Mouse (Mus musculus) embryonic facial prominence, embryonic 11.5 days (tissue): Measurements from ENCODE around the gene Cat. TPM values are rescaled to one million over a fixed set of nuclear protein-coding genes. Genes with fewer than 3 reads are reported as not detected.

ENCODE experiments used
- ATAC-seq: fragments of 200-750 bp; cut with Nextera tagmentation; replicated peaks from 2 replicates; pipeline ENCODE4 v1.8.0; 2017; ENCODE audit warnings: low read depth; ENCODE audit not compliant: insufficient number of reproducible peaks, low FRiP score, low TSS enrichment
- DNase-seq: peaks from one replicate; pipeline ENCODE4 v3.0.0-alpha.2; 2015; ENCODE audit warnings: low spot score
- H3K27ac ChIP-seq: fragments of 300-500 bp; sonication (generic); replicated peaks from 2 replicates; pipeline ENCODE4 v1.5.1; 2014; ENCODE audit warnings: mild to moderate bottlenecking, low read depth, low read length, control low read depth
- H3K27me3 ChIP-seq: fragments of 300-500 bp; sonication (generic); 2 replicates; pipeline ENCODE4 v1.6.1; 2014; ENCODE audit warnings: mild to moderate bottlenecking, low read length, moderate library complexity, mixed read lengths; ENCODE audit not compliant: control insufficient read depth, insufficient read depth
- H3K36me3 ChIP-seq: fragments of 300-500 bp; sonication (generic); replicated peaks from 2 replicates; pipeline ENCODE4 v1.6.1; 2014; ENCODE audit warnings: low read depth, mild to moderate bottlenecking, low read length, moderate library complexity, mixed read lengths; ENCODE audit not compliant: control insufficient read depth, insufficient read depth
- H3K4me1 ChIP-seq: fragments of 300-500 bp; sonication (generic); 2 replicates; pipeline ENCODE4 v1.6.1; 2014; ENCODE audit warnings: low read length, mixed read lengths; ENCODE audit not compliant: control insufficient read depth, insufficient read depth
- H3K4me2 ChIP-seq: fragments of 300-500 bp; sonication (generic); 2 replicates; pipeline ENCODE4 v1.6.1; 2014; ENCODE audit warnings: low read depth, mild to moderate bottlenecking, control low read depth, low read length, moderate library complexity
- H3K4me3 ChIP-seq: fragments of 300-500 bp; sonication (generic); 2 replicates; pipeline ENCODE4 v1.5.1; 2014; ENCODE audit warnings: low read depth, low read length, control low read depth
- H3K9ac ChIP-seq: fragments of 300-500 bp; sonication (generic); replicated peaks from 2 replicates; pipeline ENCODE4 v1.6.1; 2014; ENCODE audit warnings: mild to moderate bottlenecking, control low read depth, low read length
- H3K9me3 ChIP-seq: fragments of 300-500 bp; sonication (generic); replicated peaks from 2 replicates; pipeline ENCODE4 v1.6.1; 2016; ENCODE audit warnings: mild to moderate bottlenecking, low read length, inconsistent platforms, mixed read lengths; ENCODE audit not compliant: control insufficient read depth
- WGBS: fragments of 180-500 bp; shearing (Covaris S2); extraction: QIAGEN DNeasy Blood & Tissue Kit; methylation state at CpG from one replicate; pipeline ENCODE4 v1.1.7; 2014; 5-methylcytosine and 5-hydroxymethylcytosine counted together
- polyA plus RNA-seq: library from polyadenylated mRNA; unstranded; fragments of >200 nt; fragmentation: Nextera tagmentation; extraction: Ambion mirVana; gene quantifications from 2 replicates; pipeline ENCODE4 v1.2.1, GENCODE M21; 2014

Cat gene
- polyA plus RNA-seq, 1 experiment from 2014 or later = 127 TPM

- no peak for ATAC-seq
- Histone ChIP-seq H3K9ac (no peak overlapping the region), H3K27me3 (no peaks in the 10 kb centered on the region), H3K9me3 (no peaks in the 10 kb centered on the region), H3K36me3 (no peaks in the 10 kb centered on the region), H3K4me3 (no peak overlapping the region), H3K27ac (no peak overlapping the region), H3K4me1 (no peaks in the 10 kb centered on the region), H3K4me2 (no peak overlapping the region)
- DNase-seq = no peak
- 90% methylated on average over 2 of the region's 2 CpGs for WGBS
These were observed 21.0 kb upstream of the Cat start for GRCm38 (mm10) chr2:103505956-103506355.

DNA sequence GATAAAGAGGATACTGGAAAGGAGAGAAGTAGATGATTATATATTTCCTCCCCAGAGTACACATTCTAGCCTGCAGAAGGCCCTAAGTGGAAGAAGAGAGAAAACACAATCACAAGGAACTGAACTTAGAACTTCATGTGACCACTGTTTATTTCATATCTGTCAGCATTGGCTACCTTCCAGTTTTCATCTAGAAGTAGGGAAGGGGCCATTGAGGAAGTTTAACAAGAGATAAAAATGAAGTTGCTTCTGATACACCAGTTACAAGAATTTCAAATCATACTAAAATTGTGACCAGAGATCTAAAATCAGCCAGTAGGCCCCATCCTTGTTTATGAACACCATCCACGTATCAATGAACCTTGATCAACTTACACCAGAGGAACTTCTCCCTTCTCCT is 19.5 kb upstream of the Cat start:
- Histone ChIP-seq H3K27ac (no peak overlapping the region), H3K4me1 (no peaks in the 10 kb centered on the region), H3K9ac (no peak overlapping the region), H3K27me3 (no peaks in the 10 kb centered on the region), H3K4me2 (no peak overlapping the region), H3K4me3 (no peak overlapping the region), H3K36me3 (no peaks in the 10 kb centered on the region), H3K9me3 (no peaks in the 10 kb centered on the region)
- ATAC-seq (no peak), DNase-seq (no peak)
- WGBS = 97% methylated on average over 1 of the region's 1 CpGs

DNA sequence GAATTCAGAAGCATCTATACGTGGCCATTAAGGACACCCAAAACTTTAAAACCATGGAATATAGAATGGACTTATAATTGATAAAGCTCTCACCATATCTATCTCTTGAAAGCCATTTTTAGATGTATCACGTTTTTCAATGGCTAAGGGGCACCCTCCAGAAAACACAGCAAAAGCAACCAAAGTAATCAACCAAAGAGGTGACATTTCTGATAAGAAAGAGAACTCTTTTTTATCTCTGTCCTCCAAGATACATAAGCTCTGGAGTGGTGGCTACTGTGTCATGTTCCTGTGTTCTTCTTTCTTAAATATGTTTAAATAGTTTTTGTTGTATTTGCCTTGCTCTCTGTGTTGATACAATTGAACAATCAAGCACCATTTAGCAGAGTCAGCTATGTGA is 15.8 kb upstream of the Cat start:
- no peak overlapping the region for H3K4me3 ChIP-seq
- 75% methylated on average over 2 of the region's 2 CpGs for WGBS
- ATAC-seq = no peak
- no peak overlapping the region for H3K9ac ChIP-seq
- H3K27me3 ChIP-seq = no peaks in the 10 kb centered on the region
- DNase-seq = no peak
- H3K27ac ChIP-seq = no peak overlapping the region
- no peaks in the 10 kb centered on the region for H3K9me3 ChIP-seq
- H3K4me1 ChIP-seq = no peaks in the 10 kb centered on the region
- H3K4me2 ChIP-seq = no peak overlapping the region
- H3K36me3 ChIP-seq = no peaks in the 10 kb centered on the region

- WGBS = 89% methylated on average over 6 of the region's 6 CpGs
- DNase-seq (no peak), ATAC-seq (no peak)
- Histone ChIP-seq H3K36me3 (no peaks in the 10 kb centered on the region), H3K27me3 (no peaks in the 10 kb centered on the region), H3K27ac (no peak overlapping the region), H3K9me3 (no peaks in the 10 kb centered on the region), H3K4me1 (no peaks in the 10 kb centered on the region), H3K4me3 (no peak overlapping the region), H3K9ac (no peak overlapping the region), H3K4me2 (no peak overlapping the region)
These were observed 10.9 kb upstream of the Cat start for GRCm38 (mm10) chr2:103495633-103496418.

- Histone ChIP-seq H3K4me2 (no peak overlapping the region), H3K9me3 (no peaks in the 10 kb centered on the region), H3K4me1 (no peaks in the 10 kb centered on the region), H3K9ac (no peak overlapping the region), H3K4me3 (no peak overlapping the region), H3K36me3 (no peaks in the 10 kb centered on the region), H3K27ac (no peak overlapping the region), H3K27me3 (no peaks in the 10 kb centered on the region)
- DNase-seq (no peak), ATAC-seq (no peak)
- WGBS = 59% methylated on average over 4 of the region's 4 CpGs
These were observed 8.9 kb upstream of the Cat start for GRCm38 (mm10) chr2:103493827-103494226.

- H3K36me3 ChIP-seq = no peaks in the 10 kb centered on the region
- no peak for ATAC-seq
- H3K9ac ChIP-seq = no peak overlapping the region
- H3K4me3 ChIP-seq = no peak overlapping the region
- no peak for DNase-seq
- 87% methylated on average over 4 of the region's 4 CpGs for whole genome bisulfite sequencing
- no peaks in the 10 kb centered on the region for H3K9me3 ChIP-seq
- H3K27me3 ChIP-seq = no peaks in the 10 kb centered on the region
- H3K4me2 ChIP-seq = no peak overlapping the region
- no peak overlapping the region for H3K27ac ChIP-seq
- H3K4me1 ChIP-seq = no peaks in the 10 kb centered on the region
These were observed 7.6 kb upstream of the Cat start for GRCm38 (mm10) chr2:103492526-103492925.

DNA sequence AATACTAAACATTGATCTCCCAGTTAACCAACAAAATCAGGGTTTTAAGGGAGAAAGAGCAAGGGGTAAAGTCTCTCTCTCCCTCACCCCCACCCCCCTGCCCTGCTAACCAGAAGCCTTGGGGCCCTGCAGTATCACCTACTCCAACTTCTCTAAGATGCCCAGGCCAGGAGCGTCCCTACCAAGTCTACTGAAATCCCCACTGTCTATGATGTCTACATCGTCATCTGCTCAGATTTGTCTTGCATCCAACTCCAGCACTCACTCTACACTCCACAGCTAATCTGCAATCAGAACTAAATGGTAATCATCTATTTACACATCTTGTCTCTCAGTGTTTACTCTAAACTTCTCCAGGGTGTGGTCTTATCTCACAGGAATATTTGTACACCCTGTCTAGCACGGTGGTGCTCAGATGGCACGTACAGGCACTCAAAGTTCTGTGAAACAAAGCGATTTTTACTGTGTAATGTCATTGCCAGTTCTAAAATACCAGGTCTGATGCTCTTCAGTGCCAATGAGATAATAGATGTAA is 907 bp downstream of the Cat start:
- H3K27me3 ChIP-seq = no peaks in the 10 kb centered on the region
- no peaks in the 10 kb centered on the region for H3K9me3 ChIP-seq
- ATAC-seq (no peak), DNase-seq (no peak)
- H3K27ac ChIP-seq = peak overlapping the region; percentile 88; the same call in 1 of the 2 replicates
- H3K4me1 ChIP-seq = no peaks in the 10 kb centered on the region
- no peaks in the 10 kb centered on the region for H3K36me3 ChIP-seq
- H3K4me3 ChIP-seq = peak overlapping the region; percentile 81
- peak overlapping the region; percentile 91 for H3K9ac ChIP-seq
- peak overlapping the region; percentile 67 for H3K4me2 ChIP-seq
- WGBS = 36% methylated on average over 5 of the region's 5 CpGs

DNA sequence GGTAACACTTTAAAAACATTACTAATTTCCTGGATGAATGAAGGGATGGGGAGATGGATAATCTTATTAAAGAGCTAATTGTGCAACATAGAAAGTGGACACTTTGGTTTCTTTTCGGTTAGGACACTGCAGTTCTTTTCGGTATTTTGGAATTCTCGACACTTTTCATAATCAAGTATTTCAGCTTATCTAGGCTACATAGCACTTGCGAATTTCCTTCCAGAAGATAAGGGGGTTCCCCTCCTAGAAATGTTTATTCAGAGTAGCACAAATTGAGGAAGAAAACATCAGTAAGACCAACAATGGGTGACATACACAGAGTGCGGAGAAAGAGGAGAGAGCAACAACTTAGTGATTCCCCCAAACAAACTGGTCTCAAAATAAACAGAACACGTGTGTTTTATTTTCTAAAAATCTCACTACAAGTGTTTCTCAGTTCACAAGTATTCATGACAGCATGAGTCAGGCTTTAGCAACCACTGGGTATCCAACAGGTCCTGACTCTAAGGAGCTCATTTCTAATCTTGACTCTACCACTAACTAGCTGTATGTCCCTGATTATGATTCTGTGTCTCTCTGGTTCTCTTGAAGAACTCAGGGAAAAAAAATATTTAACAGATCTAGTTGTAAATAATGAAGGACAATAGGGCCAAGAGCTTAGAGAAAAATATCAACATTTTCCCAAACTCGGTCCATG is 1.5 kb downstream of the Cat start:
- DNase-seq (no peak), ATAC-seq (no peak)
- H3K4me1 ChIP-seq = no peaks in the 10 kb centered on the region
- H3K27me3 ChIP-seq = no peaks in the 10 kb centered on the region
- H3K9ac ChIP-seq = no peak overlapping the region
- H3K27ac ChIP-seq = no peak overlapping the region
- H3K4me3 ChIP-seq = no peak overlapping the region; the same call in 1 of the 2 replicates
- H3K4me2 ChIP-seq = peak overlapping the region; percentile 67; the same call in 1 of the 2 replicates
- no peaks in the 10 kb centered on the region for H3K36me3 ChIP-seq
- no peaks in the 10 kb centered on the region for H3K9me3 ChIP-seq
- WGBS = 85% methylated on average over 7 of the region's 7 CpGs
